Mouse (Mus musculus) spleen, adult 2 months (tissue): ENCODE data around the gene Drd2.

Experiments used
- CTCF ChIP-seq: fragments of 200-500 bp; IDR thresholded peaks from 2 replicates; pipeline ENCODE4 v1.5.1; 2011; ENCODE audit warnings: mild to moderate bottlenecking, inconsistent platforms; ENCODE audit not compliant: insufficient read depth, insufficient read length, insufficient replicate concordance; ENCODE audit errors: extremely low read depth
- POLR2A ChIP-seq: fragments of 200-500 bp; IDR thresholded peaks from 2 replicates; pipeline ENCODE4 v1.6.1; 2011; ENCODE audit warnings: low read depth, low read length, inconsistent platforms

DNA sequence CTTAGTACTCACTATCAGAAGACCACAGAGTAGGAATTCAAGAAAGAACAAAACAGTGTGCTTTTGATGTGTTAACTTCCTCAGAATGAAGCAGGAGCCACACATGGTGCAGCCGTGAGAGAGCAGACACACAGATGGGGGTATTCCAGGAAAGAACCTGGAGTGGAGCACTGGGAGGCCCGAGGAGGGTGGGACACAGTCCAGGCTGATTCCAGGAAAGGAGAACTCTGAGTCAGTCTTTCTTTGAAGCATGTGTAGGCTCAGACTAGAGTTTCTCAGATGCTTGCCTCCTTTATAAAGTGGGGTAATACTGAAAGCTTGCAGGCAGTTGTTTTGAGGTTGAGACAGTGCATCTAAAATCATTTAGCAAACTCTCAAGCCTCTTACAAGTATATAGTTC, 51.8 kb downstream of the Drd2 start:
- no peak for TF ChIP-seq CTCF
- no peak for TF ChIP-seq POLR2A
